Mouse (Mus musculus) small intestine, adult 2 months (tissue): Measurements from ENCODE around the gene Arhgap18. TPM values are rescaled to one million over a fixed set of nuclear protein-coding genes. Genes with fewer than 3 reads are reported as not detected.

Experiments used
- H3K27ac ChIP-seq: fragments of 200-500 bp; 2 replicates; pipeline ENCODE4 v1.5.1; 2012; ENCODE audit warnings: low read depth, low read length, control low read depth, inconsistent platforms; ENCODE audit not compliant: insufficient read depth
- H3K27me3 ChIP-seq: fragments of 200-500 bp; 2 replicates; pipeline ENCODE4 v1.6.1; 2012; ENCODE audit warnings: mild to moderate bottlenecking, moderate library complexity, low read length, inconsistent platforms; ENCODE audit not compliant: control insufficient read depth, insufficient read depth
- H3K36me3 ChIP-seq: fragments of 200-500 bp; 2 replicates; pipeline ENCODE4 v1.6.1; 2012; ENCODE audit warnings: mild to moderate bottlenecking, low read length, control low read depth, inconsistent platforms; ENCODE audit not compliant: control insufficient read depth, insufficient read depth
- H3K4me1 ChIP-seq: fragments of 200-500 bp; 2 replicates; pipeline ENCODE4 v1.6.1; 2012; ENCODE audit warnings: low read length, inconsistent platforms, mixed read lengths; ENCODE audit not compliant: control insufficient read depth, insufficient read depth, insufficient read length
- H3K4me3 ChIP-seq: fragments of 200-500 bp; 2 replicates; pipeline ENCODE4 v1.5.1; 2012; ENCODE audit warnings: low read depth, mild to moderate bottlenecking, control low read depth, inconsistent platforms, low read length, moderate library complexity
- CTCF ChIP-seq: fragments of 200-500 bp; IDR thresholded peaks from 2 replicates; pipeline ENCODE4 v1.5.1; 2012; ENCODE audit warnings: low read depth, mild to moderate bottlenecking, control low read depth, inconsistent platforms, low read length, moderate library complexity, mixed read lengths; ENCODE audit not compliant: insufficient replicate concordance, insufficient read length; ENCODE audit errors: extremely low read depth
- POLR2A ChIP-seq: fragments of 200-500 bp; IDR thresholded peaks from 2 replicates; pipeline ENCODE4 v1.6.1; 2012; ENCODE audit warnings: low read depth, mild to moderate bottlenecking, control low read depth, inconsistent platforms, low read length, moderate library complexity
- WGBS: fragments of 180-500 bp; shearing (Covaris S2); methylation state at CpG from one replicate; pipeline ENCODE4 v1.1.7; 2018; 5-methylcytosine and 5-hydroxymethylcytosine counted together
- polyA plus RNA-seq: library from polyadenylated mRNA; depleted of rRNA; stranded (reverse); fragments of >200 nt; gene quantifications from 2 replicates; pipeline ENCODE4 v1.2.3, GENCODE M21; 2012

Gene Arhgap18
- polyA plus RNA-seq, 1 experiment, result 2.6 TPM

GRCm38 (mm10) chr10:26752064-26752928 lies 925 bp upstream of the Arhgap18 start:
- no peak overlapping the region for H3K27ac ChIP-seq
- 67% methylated on average over 16 of the region's 16 CpGs for WGBS
- no peaks in the 10 kb centered on the region for H3K27me3 ChIP-seq
- H3K36me3 ChIP-seq, result no peaks in the 10 kb centered on the region
- H3K4me1 ChIP-seq, result no peaks in the 10 kb centered on the region; the same call in 1 of the 2 replicates
- TF ChIP-seq POLR2A (no peak), CTCF (peak; percentile 48; the same call in 1 of the 2 replicates)
- H3K4me3 ChIP-seq, result no peak overlapping the region

- Histone ChIP-seq H3K4me1 (no peaks in the 10 kb centered on the region; the same call in 1 of the 2 replicates), H3K36me3 (no peaks in the 10 kb centered on the region), H3K4me3 (no peak overlapping the region), H3K27ac (no peak overlapping the region), H3K27me3 (no peaks in the 10 kb centered on the region)
- TF ChIP-seq CTCF (no peak), POLR2A (no peak)
- WGBS, result 87% methylated on average over 6 of the region's 6 CpGs
These were observed 785 bp downstream of the Arhgap18 start for GRCm38 (mm10) chr10:26754006-26754405.

GRCm38 (mm10) chr10:26757231-26757630 lies 4.0 kb downstream of the Arhgap18 start:
- no peak overlapping the region for H3K4me3 ChIP-seq
- H3K36me3 ChIP-seq, result no peaks in the 10 kb centered on the region
- TF ChIP-seq POLR2A, result no peak
- TF ChIP-seq CTCF, result no peak
- H3K27ac ChIP-seq, result no peak overlapping the region
- H3K27me3 ChIP-seq, result no peaks in the 10 kb centered on the region
- 87% methylated on average over 2 of the region's 2 CpGs for WGBS
- H3K4me1 ChIP-seq, result no peaks in the 10 kb centered on the region; the same call in 1 of the 2 replicates

- no peaks in the 10 kb centered on the region for H3K36me3 ChIP-seq
- no peak overlapping the region for H3K4me3 ChIP-seq
- no peaks in the 10 kb centered on the region for H3K27me3 ChIP-seq
- TF ChIP-seq POLR2A (no peak), CTCF (no peak)
- no peak overlapping the region for H3K27ac ChIP-seq
- no peaks in the 10 kb centered on the region for H3K4me1 ChIP-seq
- whole genome bisulfite sequencing, result 55% methylated on average over 6 of the region's 6 CpGs
These were observed 6.2 kb downstream of the Arhgap18 start for GRCm38 (mm10) chr10:26759469-26759868.

GRCm38 (mm10) chr10:26761103-26761502 lies 7.9 kb downstream of the Arhgap18 start:
- Histone ChIP-seq H3K4me1 (no peaks in the 10 kb centered on the region), H3K27me3 (no peaks in the 10 kb centered on the region), H3K36me3 (no peaks in the 10 kb centered on the region), H3K27ac (no peak overlapping the region), H3K4me3 (no peak overlapping the region)
- WGBS, result 67% methylated on average over 4 of the region's 4 CpGs
- TF ChIP-seq POLR2A (no peak), CTCF (no peak)

- no peak overlapping the region for H3K27ac ChIP-seq
- H3K27me3 ChIP-seq, result no peaks in the 10 kb centered on the region
- no peaks in the 10 kb centered on the region for H3K36me3 ChIP-seq
- TF ChIP-seq POLR2A (no peak), CTCF (no peak)
- no peaks in the 10 kb centered on the region for H3K4me1 ChIP-seq
- WGBS, result 72% methylated on average over 9 of the region's 9 CpGs
- H3K4me3 ChIP-seq, result no peak overlapping the region
These were observed 9.0 kb downstream of the Arhgap18 start for GRCm38 (mm10) chr10:26761991-26762903.

GRCm38 (mm10) chr10:26767196-26767595 lies 14.0 kb downstream of the Arhgap18 start:
- 81% methylated on average over 3 of the region's 3 CpGs for WGBS
- no peaks in the 10 kb centered on the region for H3K27me3 ChIP-seq
- no peak overlapping the region for H3K27ac ChIP-seq
- no peak overlapping the region for H3K4me3 ChIP-seq
- no peaks in the 10 kb centered on the region for H3K4me1 ChIP-seq
- TF ChIP-seq CTCF, result no peak
- TF ChIP-seq POLR2A, result no peak
- no peaks in the 10 kb centered on the region for H3K36me3 ChIP-seq
